Mouse (Mus musculus): ENCODE measurements at regions not wholly inside any gene's neighbourhood (a gene's known extent, or its start where the extent isn't known, plus 50 kb on each side); places are given as distances from the start of the nearest gene placed in this dataset.

DNA sequence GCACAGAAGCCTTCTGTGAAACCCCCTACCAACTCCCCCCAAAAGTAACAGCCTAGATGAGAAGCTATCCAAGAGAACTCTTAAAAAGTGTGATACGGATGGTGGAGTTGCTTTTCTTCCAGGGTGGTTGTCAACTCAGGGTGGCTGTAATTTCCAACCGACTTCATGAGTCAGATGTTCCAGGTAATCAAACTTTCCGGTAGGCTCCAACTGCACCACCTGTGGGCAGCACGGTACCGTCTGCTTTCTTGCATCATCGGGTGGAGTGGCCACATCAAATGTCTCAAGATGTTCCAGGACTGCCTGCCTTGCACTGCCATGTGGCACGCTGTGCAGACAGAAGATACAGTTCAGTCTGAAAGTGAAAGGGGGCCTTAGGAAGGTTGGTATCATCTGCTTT is 455.5 kb upstream of the Zic4 start:
- H3K79me2 ChIP-seq (ENCODE audit: control insufficient read depth, insufficient read depth), result no peaks in the 10 kb centered on the region
- H3K79me3 ChIP-seq (ENCODE audit: low read depth), result no peaks in the 10 kb centered on the region
- no peak overlapping the region for H3K4me3 ChIP-seq (ENCODE audit: insufficient read depth, poor library complexity, severe bottlenecking)
- no peak overlapping the region for H3ac ChIP-seq (ENCODE audit: control insufficient read depth, insufficient read length, low read depth)
- H3K36me3 ChIP-seq (ENCODE audit: control insufficient read depth, insufficient read depth), result no peaks in the 10 kb centered on the region
- H3K27me3 ChIP-seq (ENCODE audit: control insufficient read depth, insufficient read depth, insufficient read length), result no peaks in the 10 kb centered on the region
- no peak for TF ChIP-seq CTCF (IDR thresholded peaks at IDR 0.05; ENCODE audit: control insufficient read depth, insufficient read depth, insufficient read length)
- TF ChIP-seq CEBPB (IDR thresholded peaks at IDR 0.05; ENCODE audit: low read depth), result no peak
- TF ChIP-seq USF1 (IDR thresholded peaks at IDR 0.05; ENCODE audit: low read depth), result no peak
- no peak for TF ChIP-seq MYOG (IDR thresholded peaks at IDR 0.05; ENCODE audit: control insufficient read depth, extremely low read depth, insufficient read length)
- TF ChIP-seq FOSL1 (IDR thresholded peaks at IDR 0.05; ENCODE audit: insufficient read depth, low read length, poor library complexity, severe bottlenecking), result no peak
- no peak for TF ChIP-seq MAX (IDR thresholded peaks at IDR 0.05)
- TF ChIP-seq MYOD1 (IDR thresholded peaks at IDR 0.05; ENCODE audit: control insufficient read depth, insufficient read length, low read depth), result no peak

DNA sequence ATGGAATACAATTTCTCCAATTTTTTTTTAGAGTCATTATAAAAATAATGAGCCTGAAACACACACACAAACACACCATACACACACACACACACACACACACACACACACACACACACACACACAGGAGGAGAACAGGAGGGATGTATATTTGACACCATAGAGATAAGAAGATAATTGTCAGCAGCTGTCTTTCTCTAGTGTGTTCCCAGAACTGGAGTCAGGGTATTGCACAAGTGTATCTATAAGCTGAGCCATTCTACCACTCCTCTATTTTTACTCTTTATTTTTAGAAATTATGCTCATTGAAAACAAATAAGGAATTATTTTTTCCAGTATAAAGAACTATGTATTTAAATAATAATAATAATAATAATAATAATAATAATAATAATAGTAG is 407.6 kb upstream of the Zic4 start:
- TF ChIP-seq USF1 (IDR thresholded peaks at IDR 0.05; ENCODE audit: low read depth), result no peak
- no peak for TF ChIP-seq CEBPB (IDR thresholded peaks at IDR 0.05; ENCODE audit: low read depth)
- TF ChIP-seq MYOG (IDR thresholded peaks at IDR 0.05; ENCODE audit: control insufficient read depth, extremely low read depth, insufficient read length), result no peak
- TF ChIP-seq MYOD1 (IDR thresholded peaks at IDR 0.05; ENCODE audit: control insufficient read depth, insufficient read length, low read depth), result no peak
- H3K79me3 ChIP-seq (ENCODE audit: low read depth), result no peaks in the 10 kb centered on the region
- H3K79me2 ChIP-seq (ENCODE audit: control insufficient read depth, insufficient read depth), result no peaks in the 10 kb centered on the region
- no peaks in the 10 kb centered on the region for H3K27me3 ChIP-seq (ENCODE audit: control insufficient read depth, insufficient read depth, insufficient read length)
- no peaks in the 10 kb centered on the region for H3K36me3 ChIP-seq (ENCODE audit: control insufficient read depth, insufficient read depth)
- no peak overlapping the region for H3K4me3 ChIP-seq (ENCODE audit: insufficient read depth, poor library complexity, severe bottlenecking)
- no peak overlapping the region for H3ac ChIP-seq (ENCODE audit: control insufficient read depth, insufficient read length, low read depth)

GRCm38 (mm10) chr9:90961436-90961835 is 400.8 kb upstream of the Zic4 start:
- no peak for TF ChIP-seq MAX (IDR thresholded peaks at IDR 0.05)
- no peak for TF ChIP-seq CEBPB (IDR thresholded peaks at IDR 0.05; ENCODE audit: low read depth)
- no peak for TF ChIP-seq CTCF (IDR thresholded peaks at IDR 0.05; ENCODE audit: control insufficient read depth, insufficient read depth, insufficient read length)
- TF ChIP-seq FOSL1 (IDR thresholded peaks at IDR 0.05; ENCODE audit: insufficient read depth, low read length, poor library complexity, severe bottlenecking), result no peak
- Histone ChIP-seq H3K79me2 (ENCODE audit: control insufficient read depth, insufficient read depth) (no peaks in the 10 kb centered on the region), H3K36me3 (ENCODE audit: control insufficient read depth, insufficient read depth) (no peaks in the 10 kb centered on the region), H3ac (ENCODE audit: control insufficient read depth, insufficient read length, low read depth) (no peak overlapping the region), H3K79me3 (ENCODE audit: low read depth) (no peaks in the 10 kb centered on the region), H3K27me3 (ENCODE audit: control insufficient read depth, insufficient read depth, insufficient read length) (no peaks in the 10 kb centered on the region), H3K4me3 (ENCODE audit: insufficient read depth, poor library complexity, severe bottlenecking) (no peak overlapping the region)

DNA sequence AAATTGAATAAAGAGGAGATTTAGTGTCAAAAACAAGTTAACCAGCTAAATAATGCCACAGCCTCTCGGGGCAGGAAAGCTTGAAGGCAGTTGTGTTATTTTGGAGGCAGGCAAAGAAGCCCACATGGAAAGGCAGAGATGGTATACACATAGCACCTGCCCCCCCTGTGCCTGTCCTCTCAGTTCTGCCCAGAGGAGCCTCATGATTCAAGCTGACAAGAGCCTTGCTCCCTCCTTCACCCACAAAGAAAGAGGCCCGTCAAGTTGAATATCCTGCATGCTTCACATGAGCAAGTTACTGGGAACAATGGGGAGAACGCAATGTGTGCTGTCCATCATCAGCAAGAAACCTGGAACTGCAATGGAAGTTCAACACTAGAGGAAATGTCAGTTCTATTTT is 398.2 kb upstream of the Zic4 start:
- no peaks in the 10 kb centered on the region for H3K79me2 ChIP-seq (ENCODE audit: control insufficient read depth, insufficient read depth)
- no peaks in the 10 kb centered on the region for H3K36me3 ChIP-seq (ENCODE audit: control insufficient read depth, insufficient read depth)
- no peaks in the 10 kb centered on the region for H3K27me3 ChIP-seq (ENCODE audit: control insufficient read depth, insufficient read depth, insufficient read length)
- no peak for TF ChIP-seq CEBPB (IDR thresholded peaks at IDR 0.05; ENCODE audit: low read depth)
- no peak for TF ChIP-seq CTCF (IDR thresholded peaks at IDR 0.05; ENCODE audit: control insufficient read depth, insufficient read depth, insufficient read length)
- no peak overlapping the region for H3ac ChIP-seq (ENCODE audit: control insufficient read depth, insufficient read length, low read depth)
- H3K79me3 ChIP-seq (ENCODE audit: low read depth), result no peaks in the 10 kb centered on the region
- no peak overlapping the region for H3K4me3 ChIP-seq (ENCODE audit: insufficient read depth, poor library complexity, severe bottlenecking)

DNA sequence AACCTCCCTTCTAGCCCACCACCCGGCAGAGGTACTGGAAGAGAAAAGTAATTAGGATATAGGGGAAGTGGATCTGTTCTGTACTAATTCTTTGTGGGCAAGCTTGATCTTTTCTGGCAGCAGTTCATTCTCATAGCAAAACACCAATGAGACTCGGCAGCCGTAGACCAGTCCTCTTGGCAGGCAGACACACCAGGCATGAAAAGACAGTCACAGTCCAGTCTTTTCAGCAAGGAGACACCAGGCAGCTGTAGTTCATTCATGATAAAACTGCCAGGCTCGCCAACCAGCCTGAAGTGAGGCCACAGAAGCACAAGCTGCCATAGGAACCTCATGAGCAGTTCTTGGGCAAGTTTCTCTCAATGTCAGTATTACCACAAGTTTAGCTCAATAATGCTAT is 383.5 kb upstream of the Zic4 start:
- Histone ChIP-seq H3ac (ENCODE audit: control insufficient read depth, insufficient read length, low read depth) (no peak overlapping the region), H3K27me3 (ENCODE audit: control insufficient read depth, insufficient read depth, insufficient read length) (no peaks in the 10 kb centered on the region), H3K36me3 (ENCODE audit: control insufficient read depth, insufficient read depth) (no peaks in the 10 kb centered on the region), H3K79me2 (ENCODE audit: control insufficient read depth, insufficient read depth) (no peaks in the 10 kb centered on the region), H3K79me3 (ENCODE audit: low read depth) (no peaks in the 10 kb centered on the region), H3K4me3 (ENCODE audit: insufficient read depth, poor library complexity, severe bottlenecking) (no peak overlapping the region)
- TF ChIP-seq FOSL1 (IDR thresholded peaks at IDR 0.05; ENCODE audit: insufficient read depth, low read length, poor library complexity, severe bottlenecking), result no peak
- no peak for TF ChIP-seq CTCF (IDR thresholded peaks at IDR 0.05; ENCODE audit: control insufficient read depth, insufficient read depth, insufficient read length)
- TF ChIP-seq MYOD1 (IDR thresholded peaks at IDR 0.05; ENCODE audit: control insufficient read depth, insufficient read length, low read depth), result no peak
- TF ChIP-seq MYOG (IDR thresholded peaks at IDR 0.05; ENCODE audit: control insufficient read depth, extremely low read depth, insufficient read length), result no peak
- TF ChIP-seq MAX (IDR thresholded peaks at IDR 0.05), result no peak
- no peak for TF ChIP-seq CEBPB (IDR thresholded peaks at IDR 0.05; ENCODE audit: low read depth)

GRCm38 (mm10) chr9:90980023-90980802 is 382.0 kb upstream of the Zic4 start:
- Histone ChIP-seq H3ac (ENCODE audit: control insufficient read depth, insufficient read length, low read depth) (no peak overlapping the region), H3K4me3 (ENCODE audit: insufficient read depth, poor library complexity, severe bottlenecking) (no peak overlapping the region), H3K79me2 (ENCODE audit: control insufficient read depth, insufficient read depth) (no peaks in the 10 kb centered on the region), H3K27me3 (ENCODE audit: control insufficient read depth, insufficient read depth, insufficient read length) (no peaks in the 10 kb centered on the region), H3K79me3 (ENCODE audit: low read depth) (no peaks in the 10 kb centered on the region), H3K36me3 (ENCODE audit: control insufficient read depth, insufficient read depth) (no peaks in the 10 kb centered on the region)
- TF ChIP-seq CEBPB (IDR thresholded peaks at IDR 0.05; ENCODE audit: low read depth) (no peak), MYOD1 (IDR thresholded peaks at IDR 0.05; ENCODE audit: control insufficient read depth, insufficient read length, low read depth) (no peak), MAX (IDR thresholded peaks at IDR 0.05) (no peak), CTCF (IDR thresholded peaks at IDR 0.05; ENCODE audit: control insufficient read depth, insufficient read depth, insufficient read length) (no peak), MYOG (IDR thresholded peaks at IDR 0.05; ENCODE audit: control insufficient read depth, extremely low read depth, insufficient read length) (no peak), FOSL1 (IDR thresholded peaks at IDR 0.05; ENCODE audit: insufficient read depth, low read length, poor library complexity, severe bottlenecking) (no peak), USF1 (IDR thresholded peaks at IDR 0.05; ENCODE audit: low read depth) (no peak)
